Mouse (Mus musculus) midbrain, embryonic 11.5 days (tissue): ENCODE measurements at regions not wholly inside any gene's neighbourhood (a gene's known extent, or its start where the extent isn't known, plus 50 kb on each side); places are given as distances from the start of the nearest gene placed in this dataset.

Experiments used
- ATAC-seq: fragments of 200-750 bp; cut with Nextera tagmentation; 2 replicates; pipeline ENCODE4 v1.8.0; 2017; ENCODE audit warnings: moderate TSS enrichment, moderate library complexity; ENCODE audit not compliant: low FRiP score
- DNase-seq: peaks from one replicate; pipeline ENCODE4 v3.0.0; 2015; ENCODE audit warnings: low spot score; ENCODE audit errors: missing footprints
- H3K27ac ChIP-seq: fragments of 300-500 bp; sonication (generic); 2 replicates; pipeline ENCODE4 v1.5.1; 2014; ENCODE audit warnings: low read depth, low read length
- H3K27me3 ChIP-seq: fragments of 300-500 bp; sonication (generic); 2 replicates; pipeline ENCODE4 v1.6.1; 2014; ENCODE audit warnings: mild to moderate bottlenecking, low read length, moderate library complexity, mixed read lengths; ENCODE audit not compliant: control insufficient read depth, insufficient read depth
- H3K36me3 ChIP-seq: fragments of 300-500 bp; sonication (generic); 2 replicates; pipeline ENCODE4 v1.6.1; 2014; ENCODE audit warnings: mild to moderate bottlenecking, low read length, moderate library complexity, mixed read lengths; ENCODE audit not compliant: control insufficient read depth, insufficient read depth
- H3K4me1 ChIP-seq: fragments of 300-500 bp; sonication (generic); 2 replicates; pipeline ENCODE4 v1.6.1; 2014; ENCODE audit warnings: low read length; ENCODE audit not compliant: control insufficient read depth, insufficient read depth
- H3K4me2 ChIP-seq: fragments of 300-500 bp; sonication (generic); 2 replicates; pipeline ENCODE4 v1.6.1; 2014; ENCODE audit warnings: mild to moderate bottlenecking, moderate library complexity
- H3K4me3 ChIP-seq: fragments of 300-500 bp; sonication (generic); 2 replicates; pipeline ENCODE4 v1.5.1; 2014; ENCODE audit warnings: low read depth, low read length
- H3K9ac ChIP-seq: fragments of 300-500 bp; sonication (generic); 2 replicates; pipeline ENCODE4 v1.6.1; 2014; ENCODE audit warnings: low read length
- H3K9me3 ChIP-seq: fragments of 300-500 bp; sonication (generic); 2 replicates; pipeline ENCODE4 v1.6.1; 2016; ENCODE audit warnings: low read length; ENCODE audit not compliant: control insufficient read depth
- WGBS: fragments of 180-500 bp; shearing (Covaris S2); extraction: QIAGEN DNeasy Blood & Tissue Kit; methylation state at CpG from one replicate; pipeline ENCODE4 v1.1.7; 2014; 5-methylcytosine and 5-hydroxymethylcytosine counted together

DNA sequence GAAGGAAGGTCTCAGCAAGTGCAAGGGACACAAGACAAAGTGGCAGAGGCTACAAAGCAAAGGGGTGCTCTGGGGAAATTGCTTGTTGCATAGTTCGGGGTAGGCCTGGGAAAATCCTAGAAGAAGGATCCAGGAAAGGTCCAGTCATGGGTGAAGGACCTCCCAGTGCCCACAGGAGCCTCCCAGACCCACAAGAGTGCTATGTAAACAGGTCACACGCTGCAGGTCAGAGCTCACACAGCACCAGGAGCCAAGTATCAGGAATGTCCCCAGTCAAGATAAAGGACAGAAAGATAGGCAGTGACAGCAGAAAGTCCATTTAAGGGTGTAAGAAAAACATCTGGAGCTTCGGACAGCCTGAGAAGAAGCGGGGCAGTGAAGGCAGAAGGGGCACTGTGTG is 103.6 kb upstream of the Smad3 start:
- Histone ChIP-seq H3K9ac (no peak overlapping the region), H3K4me3 (no peak overlapping the region), H3K27ac (no peak overlapping the region), H3K9me3 (no peaks in the 10 kb centered on the region), H3K27me3 (no peaks in the 10 kb centered on the region), H3K4me2 (no peak overlapping the region), H3K4me1 (no peaks in the 10 kb centered on the region), H3K36me3 (no peaks in the 10 kb centered on the region)
- DNase-seq = peak; percentile 74
- 87% methylated on average over 4 of the region's 4 CpGs for WGBS
- no peak for ATAC-seq

DNA sequence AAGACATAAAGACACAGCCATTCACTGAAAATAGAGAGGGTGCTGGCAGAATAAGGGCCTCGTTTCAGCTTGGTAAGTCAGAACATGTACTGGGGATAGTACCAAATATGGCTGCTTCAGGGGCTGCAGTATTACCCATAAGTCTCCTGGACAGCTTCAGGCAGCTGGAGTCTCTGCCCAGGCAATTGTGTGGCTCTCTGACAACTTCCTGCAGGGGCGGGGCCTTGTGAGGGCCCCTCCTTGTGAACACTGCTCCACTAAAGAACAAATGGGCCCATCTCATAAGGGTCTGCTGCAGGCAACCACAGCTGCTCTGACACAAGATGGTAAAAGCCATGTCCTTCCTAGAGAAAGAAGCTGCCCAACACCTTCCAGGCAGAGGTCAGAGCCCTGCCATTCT is 102.4 kb upstream of the Smad3 start:
- DNase-seq (peak; percentile 57), ATAC-seq (no peak)
- Histone ChIP-seq H3K4me1 (no peaks in the 10 kb centered on the region), H3K27me3 (no peaks in the 10 kb centered on the region), H3K9me3 (no peaks in the 10 kb centered on the region), H3K27ac (no peak overlapping the region), H3K9ac (no peak overlapping the region), H3K4me2 (no peak overlapping the region), H3K36me3 (no peaks in the 10 kb centered on the region), H3K4me3 (no peak overlapping the region)
- 85% methylated on average over 2 of the region's 2 CpGs for WGBS

DNA sequence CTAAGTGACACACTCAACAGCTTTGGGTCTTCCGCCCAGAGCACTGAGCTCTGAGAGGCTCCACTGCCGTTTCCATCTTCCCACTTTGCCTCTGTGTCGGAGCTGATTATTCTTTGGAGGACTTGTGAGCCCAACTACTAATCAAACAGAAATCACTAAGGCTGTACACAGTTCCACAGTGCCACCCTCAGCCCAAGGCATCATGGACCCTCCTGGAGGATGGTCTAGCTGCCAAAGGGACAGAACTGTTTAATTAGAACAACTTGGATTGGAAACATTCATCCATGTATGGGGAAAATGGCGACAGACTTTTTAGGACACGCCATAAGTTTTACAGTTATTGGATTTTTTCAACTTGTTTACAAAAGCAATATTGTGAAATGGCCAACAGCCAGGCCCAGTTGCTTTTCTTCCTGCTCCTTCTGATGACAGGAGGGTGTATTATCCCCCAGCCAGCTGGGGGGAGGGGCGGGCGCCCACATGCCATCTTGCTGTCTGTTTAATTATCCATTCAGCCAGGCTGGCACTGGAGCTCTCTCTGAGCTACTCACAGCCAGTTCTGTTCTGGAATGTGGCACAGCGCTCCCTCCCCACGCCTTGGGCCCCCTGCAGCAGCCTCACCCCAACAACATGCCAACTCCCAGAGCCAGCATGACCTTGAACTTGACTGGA is 98.4 kb upstream of the Smad3 start:
- no peak overlapping the region for H3K4me3 ChIP-seq
- DNase-seq (peak; percentile 73), ATAC-seq (no peak)
- H3K4me1 ChIP-seq = no peaks in the 10 kb centered on the region
- 84% methylated on average over 9 of the region's 9 CpGs for WGBS
- H3K9me3 ChIP-seq = no peaks in the 10 kb centered on the region
- H3K4me2 ChIP-seq = no peak overlapping the region
- H3K27me3 ChIP-seq = no peaks in the 10 kb centered on the region
- no peak overlapping the region for H3K9ac ChIP-seq
- no peak overlapping the region for H3K27ac ChIP-seq
- H3K36me3 ChIP-seq = no peaks in the 10 kb centered on the region

DNA sequence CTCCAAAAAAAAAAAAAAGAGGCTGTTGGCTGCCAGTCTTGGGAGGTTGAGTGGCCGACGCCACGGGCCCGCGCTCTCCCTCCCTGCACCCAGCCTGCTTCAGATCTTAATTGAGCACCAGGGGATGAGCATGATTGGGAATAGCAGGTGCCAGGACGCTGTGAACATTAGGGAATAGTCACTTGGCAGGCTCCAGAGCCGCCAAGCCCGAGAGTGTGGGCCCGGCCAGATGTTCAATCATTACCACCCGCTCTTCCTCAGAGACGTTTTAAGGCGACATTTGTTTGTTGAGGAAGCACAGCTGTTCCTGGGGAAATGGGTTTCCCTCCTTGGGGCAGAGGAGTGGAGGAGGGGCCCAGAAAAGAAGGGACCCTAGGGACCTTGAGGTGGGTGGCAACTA is 94.0 kb upstream of the Smad3 start:
- Histone ChIP-seq H3K4me1 (no peaks in the 10 kb centered on the region), H3K36me3 (no peaks in the 10 kb centered on the region), H3K9ac (no peak overlapping the region), H3K4me2 (no peak overlapping the region), H3K27me3 (no peaks in the 10 kb centered on the region), H3K27ac (no peak overlapping the region), H3K4me3 (no peak overlapping the region), H3K9me3 (no peaks in the 10 kb centered on the region)
- no peak for ATAC-seq
- 79% methylated on average over 12 of the region's 12 CpGs for WGBS
- DNase-seq = no peak

DNA sequence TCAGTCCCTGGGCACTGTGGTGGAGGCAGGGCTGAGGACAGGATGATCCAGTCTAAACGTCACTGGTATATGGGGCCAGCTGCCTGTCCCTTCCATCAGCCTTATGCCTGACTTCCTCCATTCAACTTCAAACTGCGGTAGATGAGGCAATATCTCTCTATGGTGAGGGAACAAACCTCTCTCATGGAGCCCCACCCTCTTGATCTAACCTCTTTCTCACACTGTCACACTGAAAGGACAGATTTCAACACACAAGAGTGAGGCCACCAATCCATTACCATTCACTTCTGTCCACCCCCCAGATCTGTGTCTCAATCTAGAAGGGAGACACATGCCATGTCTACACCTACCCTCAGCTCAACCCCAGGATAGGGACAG is 92.5 kb upstream of the Smad3 start:
- no peak for DNase-seq
- no peak overlapping the region for H3K4me3 ChIP-seq
- no peak overlapping the region for H3K9ac ChIP-seq
- no peaks in the 10 kb centered on the region for H3K36me3 ChIP-seq
- no peaks in the 10 kb centered on the region for H3K9me3 ChIP-seq
- ATAC-seq = no peak
- no peak overlapping the region for H3K27ac ChIP-seq
- H3K27me3 ChIP-seq = no peaks in the 10 kb centered on the region
- WGBS = 66% methylated on average over 2 of the region's 2 CpGs
- no peak overlapping the region for H3K4me2 ChIP-seq
- H3K4me1 ChIP-seq = no peaks in the 10 kb centered on the region

DNA sequence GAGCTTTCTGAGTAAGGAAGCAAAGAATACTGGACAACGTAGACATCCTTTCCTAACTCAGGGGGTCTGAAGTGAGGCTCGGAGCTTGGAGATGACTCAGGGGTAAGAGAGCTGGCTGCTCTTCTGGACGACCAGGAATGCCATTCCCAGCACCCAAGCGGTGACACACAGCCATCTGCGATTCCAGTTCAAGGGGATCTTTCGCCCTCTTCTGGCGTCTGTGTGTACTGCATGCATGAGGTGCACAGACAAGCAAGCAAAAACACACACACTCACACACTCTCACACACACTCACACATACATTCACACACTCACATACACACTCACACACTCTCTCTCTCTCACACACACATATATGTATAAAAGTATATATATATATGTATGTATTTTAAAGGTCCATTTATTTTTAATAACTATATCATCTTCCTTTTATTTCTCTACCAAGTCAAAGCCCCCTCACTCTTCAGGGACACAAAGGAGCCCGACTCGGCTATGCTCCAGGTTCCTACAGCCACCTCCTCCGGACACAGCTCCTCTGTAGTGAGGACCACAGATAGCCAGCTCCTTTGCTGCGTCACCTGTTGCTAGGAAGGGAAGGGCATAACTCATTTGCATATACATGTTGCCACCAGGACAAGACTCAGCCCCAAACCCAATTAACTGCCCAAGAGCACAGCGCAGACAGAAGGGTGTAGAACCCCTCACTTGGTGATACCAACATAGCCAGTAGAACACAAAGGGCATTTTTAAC is 91.9 kb upstream of the Smad3 start:
- H3K4me1 ChIP-seq = no peaks in the 10 kb centered on the region
- ATAC-seq (no peak), DNase-seq (no peak)
- H3K4me3 ChIP-seq = no peak overlapping the region
- H3K4me2 ChIP-seq = no peak overlapping the region
- no peaks in the 10 kb centered on the region for H3K36me3 ChIP-seq
- H3K27me3 ChIP-seq = no peaks in the 10 kb centered on the region
- no peak overlapping the region for H3K27ac ChIP-seq
- no peaks in the 10 kb centered on the region for H3K9me3 ChIP-seq
- 76% methylated on average over 12 of the region's 12 CpGs for WGBS
- H3K9ac ChIP-seq = no peak overlapping the region

DNA sequence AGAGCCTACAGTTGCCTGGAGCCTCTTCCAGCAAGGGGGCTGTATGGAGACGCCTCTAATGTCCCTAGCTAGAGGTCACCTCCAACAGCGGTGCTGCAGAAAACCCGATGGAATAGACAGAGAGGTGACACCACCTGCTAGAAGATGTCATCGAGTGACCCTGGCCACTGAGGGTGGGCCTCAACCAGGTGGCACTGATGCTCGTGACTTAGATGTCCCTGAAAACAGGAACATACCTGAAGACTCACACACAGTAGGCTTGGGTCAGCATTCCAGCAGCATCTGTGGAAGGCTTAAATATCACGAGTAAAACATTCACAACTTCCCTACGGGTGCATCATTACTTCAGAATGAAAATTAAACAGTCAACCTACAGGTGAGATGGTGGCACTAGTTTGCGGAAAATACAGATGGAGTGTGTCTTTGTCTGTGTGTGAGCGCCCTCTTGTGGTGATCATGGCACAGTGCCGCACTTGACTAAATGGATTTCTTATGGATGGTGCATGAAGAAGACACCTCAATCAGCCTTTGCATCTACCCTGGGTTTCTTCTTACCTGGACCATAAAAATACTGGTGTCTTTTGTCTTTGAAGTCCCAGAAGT is 86.2 kb upstream of the Smad3 start:
- no peak overlapping the region for H3K4me2 ChIP-seq
- WGBS = 38% methylated on average over 10 of the region's 10 CpGs
- H3K27me3 ChIP-seq = no peaks in the 10 kb centered on the region
- ATAC-seq (no peak), DNase-seq (peak; percentile 94)
- no peaks in the 10 kb centered on the region for H3K4me1 ChIP-seq
- H3K36me3 ChIP-seq = no peaks in the 10 kb centered on the region
- no peak overlapping the region for H3K27ac ChIP-seq
- no peak overlapping the region for H3K9ac ChIP-seq
- no peaks in the 10 kb centered on the region for H3K9me3 ChIP-seq
- no peak overlapping the region for H3K4me3 ChIP-seq

DNA sequence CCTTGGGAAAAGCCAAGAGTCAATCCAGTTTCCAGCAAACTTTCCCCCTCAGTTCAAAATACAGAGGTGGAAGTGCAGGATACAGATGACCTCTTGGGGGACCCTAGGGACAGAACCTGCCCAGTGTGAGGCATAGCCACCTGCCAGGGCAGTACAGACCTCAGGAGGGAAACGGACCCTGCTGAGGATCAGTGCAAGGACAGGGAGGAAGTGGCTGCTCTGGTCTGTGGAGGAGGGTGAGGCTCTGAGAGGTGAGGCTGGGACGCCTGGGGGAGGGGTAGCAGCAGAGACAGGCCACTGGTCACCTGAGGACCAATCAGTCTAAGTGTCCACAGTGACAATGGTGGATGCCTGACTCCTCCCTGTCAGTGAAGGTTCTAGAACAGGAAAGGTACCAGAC is 85.6 kb upstream of the Smad3 start:
- no peaks in the 10 kb centered on the region for H3K4me1 ChIP-seq
- H3K36me3 ChIP-seq = no peaks in the 10 kb centered on the region
- ATAC-seq = no peak
- H3K9ac ChIP-seq = no peak overlapping the region
- no peak overlapping the region for H3K27ac ChIP-seq
- DNase-seq = no peak
- no peak overlapping the region for H3K4me2 ChIP-seq
- no peak overlapping the region for H3K4me3 ChIP-seq
- no peaks in the 10 kb centered on the region for H3K27me3 ChIP-seq
- WGBS = 46% methylated on average over 2 of the region's 2 CpGs
- no peaks in the 10 kb centered on the region for H3K9me3 ChIP-seq

DNA sequence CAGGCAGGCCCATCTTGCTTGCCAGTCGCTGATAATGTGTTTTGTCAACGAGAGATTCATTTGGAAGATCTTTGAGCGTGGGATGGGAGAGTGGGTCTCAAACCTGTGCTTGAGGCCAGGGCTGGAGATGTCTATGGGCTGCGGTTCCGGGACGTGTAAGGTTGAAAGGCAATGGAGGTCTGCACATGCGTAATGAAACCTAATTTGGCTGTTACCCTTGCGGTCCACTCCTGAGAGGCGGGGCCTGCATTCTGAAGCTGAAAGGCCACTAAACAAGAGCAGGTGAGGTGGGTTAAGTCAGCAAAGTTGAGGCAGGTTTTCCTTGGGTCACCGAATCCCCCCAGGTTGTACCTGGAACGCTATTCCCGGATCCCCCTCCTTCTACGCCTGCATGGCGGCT is 83.3 kb upstream of the Smad3 start:
- Histone ChIP-seq H3K36me3 (no peaks in the 10 kb centered on the region), H3K4me2 (no peak overlapping the region), H3K9me3 (no peaks in the 10 kb centered on the region), H3K27ac (no peak overlapping the region), H3K9ac (no peak overlapping the region), H3K4me1 (no peaks in the 10 kb centered on the region), H3K4me3 (no peak overlapping the region), H3K27me3 (no peaks in the 10 kb centered on the region)
- 89% methylated on average over 14 of the region's 14 CpGs for WGBS
- DNase-seq (no peak), ATAC-seq (no peak)
